Mouse (Mus musculus) right cerebral cortex, adult 18-20 months (tissue): ENCODE results near the gene Espl1.

Source experiments
- DNase-seq: peaks from one replicate; pipeline ENCODE4 v3.0.0; 2022; ENCODE audit warnings: mixed read lengths

Espl1 gene

GRCm38 (mm10) chr15:102295633-102296367 is at the start of gene Espl1:
Gene Espl1 (plus strand): TSS chr15:102296266.
- DNase-seq, result peak; percentile 94

GRCm38 (mm10) chr15:102246866-102247251 is 49.2 kb upstream of the Espl1 start:
- peak; percentile 91 for DNase-seq

GRCm38 (mm10) chr15:102247252-102248130 is 48.6 kb upstream of the Espl1 start:
- peak; percentile 42 for DNase-seq

GRCm38 (mm10) chr15:102248131-102248811 is 47.8 kb upstream of the Espl1 start:
- no peak for DNase-seq

GRCm38 (mm10) chr15:102248812-102249191 is 47.3 kb upstream of the Espl1 start:
- DNase-seq, result no peak

- DNase-seq, result no peak
These were observed 46.8 kb upstream of the Espl1 start for GRCm38 (mm10) chr15:102249251-102249691.

- DNase-seq, result no peak
These were observed 46.1 kb upstream of the Espl1 start for GRCm38 (mm10) chr15:102249967-102250366.

GRCm38 (mm10) chr15:102250521-102250920 is 45.5 kb upstream of the Espl1 start:
- DNase-seq, result no peak

- DNase-seq, result no peak
These were observed 40.4 kb upstream of the Espl1 start for GRCm38 (mm10) chr15:102255547-102256255.

- DNase-seq, result no peak
These were observed 39.5 kb upstream of the Espl1 start for GRCm38 (mm10) chr15:102256431-102257201.

GRCm38 (mm10) chr15:102257202-102258075 is 38.6 kb upstream of the Espl1 start, which contains the start of gene Rarg:
Gene Rarg (minus strand): TSS chr15:102257517.
- DNase-seq, result peak; percentile 45

GRCm38 (mm10) chr15:102258076-102258470 is 38.0 kb upstream of the Espl1 start:
- DNase-seq, result peak; percentile 73

GRCm38 (mm10) chr15:102258581-102259253 is 37.3 kb upstream of the Espl1 start:
- DNase-seq, result no peak

GRCm38 (mm10) chr15:102262582-102262981 is 33.5 kb upstream of the Espl1 start:
- peak; percentile 81 for DNase-seq

GRCm38 (mm10) chr15:102263037-102263436 is 33.0 kb upstream of the Espl1 start:
- no peak for DNase-seq

- no peak for DNase-seq
These were observed 30.5 kb upstream of the Espl1 start for GRCm38 (mm10) chr15:102265548-102265947.

- no peak for DNase-seq
These were observed 25.6 kb upstream of the Espl1 start, which contains the start of gene Gm9918 for GRCm38 (mm10) chr15:102270274-102270960. Gene Gm9918 (plus strand): TSS chr15:102270563.

- DNase-seq, result no peak
These were observed 24.6 kb upstream of the Espl1 start for GRCm38 (mm10) chr15:102271441-102271840.

- no peak for DNase-seq
These were observed 21.9 kb upstream of the Espl1 start for GRCm38 (mm10) chr15:102273982-102274716.
